Mouse (Mus musculus): ENCODE results near the gene Sp1.

Gene Sp1

DNA sequence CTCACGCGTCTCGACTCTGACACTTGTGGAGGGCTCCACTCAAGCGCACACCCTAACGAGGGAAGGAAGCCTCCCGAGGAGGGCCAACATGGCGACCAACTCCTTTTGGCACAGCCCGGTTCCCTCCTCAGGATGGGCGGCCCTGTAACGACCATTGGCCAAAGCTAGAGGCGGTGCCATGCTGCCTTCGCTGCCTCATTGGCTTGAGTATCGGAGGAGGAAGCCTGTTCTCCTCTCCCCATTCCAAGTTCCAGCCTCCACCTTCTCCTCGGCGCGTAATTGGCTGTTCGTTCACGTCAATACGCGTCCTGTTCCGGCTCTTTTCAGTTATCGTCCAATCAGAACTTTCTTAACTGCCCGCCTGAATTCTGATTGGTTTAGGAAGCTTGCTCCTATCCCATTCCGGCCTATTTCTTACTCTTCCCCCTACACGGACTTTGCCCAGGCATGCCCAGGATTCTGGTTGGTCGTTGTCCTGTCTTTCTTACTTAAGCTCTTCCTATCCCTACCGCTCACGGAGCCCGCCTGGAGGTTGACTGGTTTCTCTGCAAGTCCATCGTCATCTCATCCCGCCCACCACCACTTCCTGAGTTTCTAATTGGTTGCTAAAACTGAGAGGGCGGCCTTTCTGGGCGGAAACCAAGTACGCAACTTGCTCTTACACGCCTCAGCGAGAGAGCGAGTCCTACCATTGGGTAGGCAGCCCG, at the start of gene Sp1:
Gene Sp1 (plus strand): TSS at position 655 of the 707 bp plus-strand sequence.
- in situ Hi-C loops (cut with MseI, MboI), result no loop called here

DNA sequence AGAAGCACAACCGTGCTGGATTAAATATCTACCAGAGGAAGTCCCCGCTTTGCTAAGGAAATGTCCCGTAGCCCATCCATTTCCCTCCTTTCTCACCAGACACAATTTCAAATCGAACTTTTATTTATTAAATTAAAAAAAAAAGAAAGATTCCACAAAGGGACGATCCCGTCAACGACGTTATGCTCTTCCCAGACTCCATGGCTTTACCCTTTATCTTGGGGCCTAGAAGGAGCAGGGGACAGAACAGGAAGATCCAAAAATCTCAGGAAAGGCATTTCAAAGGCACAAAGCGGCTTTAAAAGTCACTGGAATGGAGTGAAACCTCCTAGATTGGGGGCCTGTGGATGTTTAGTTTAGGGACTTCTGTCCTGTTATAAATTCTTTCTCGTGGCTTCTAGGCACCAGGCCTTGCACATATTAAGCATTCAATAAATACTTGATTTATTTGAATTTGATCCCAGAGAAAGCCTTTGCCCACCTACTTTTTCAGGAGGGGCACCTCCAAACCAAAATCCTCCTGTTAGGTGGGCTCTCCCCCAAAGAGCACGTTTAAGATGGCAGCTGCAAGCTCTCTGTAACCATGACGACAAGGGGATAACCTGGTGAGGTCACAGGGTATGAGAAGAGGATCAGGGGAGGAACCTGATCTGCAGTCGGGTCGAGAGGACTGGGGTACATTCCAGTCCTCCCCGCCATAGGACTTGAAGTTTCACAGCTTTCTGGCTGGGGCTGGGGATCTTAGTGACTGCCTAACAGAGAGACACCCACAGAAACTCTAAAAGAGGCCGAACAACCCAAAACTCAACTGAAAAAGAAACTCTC, 49.2 kb upstream of the Sp1 start:
- in situ Hi-C loops (cut with MseI, MboI), result no loop called here

DNA sequence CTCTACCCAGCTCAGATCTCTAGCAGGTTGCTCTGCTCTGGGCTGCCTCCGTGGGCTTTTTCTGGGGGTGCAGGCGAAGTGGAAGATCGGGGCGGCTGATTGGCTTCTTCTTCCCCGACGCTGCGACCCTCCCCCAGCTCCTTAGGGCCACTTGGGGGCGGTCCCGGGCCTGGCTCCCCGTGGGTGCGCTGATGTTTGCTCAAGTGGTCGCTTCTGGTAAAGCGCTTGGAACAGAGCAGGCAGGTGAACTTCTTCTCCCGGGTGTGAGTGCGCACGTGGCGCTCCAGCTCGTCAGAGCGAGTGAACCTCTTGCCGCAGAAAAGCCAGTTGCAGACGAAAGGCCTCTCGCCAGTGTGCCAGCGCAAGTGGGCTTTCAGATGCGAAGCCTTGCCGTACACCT, 47.8 kb upstream of the Sp1 start:
- in situ Hi-C loops (cut with MseI, MboI), result no loop called here

DNA sequence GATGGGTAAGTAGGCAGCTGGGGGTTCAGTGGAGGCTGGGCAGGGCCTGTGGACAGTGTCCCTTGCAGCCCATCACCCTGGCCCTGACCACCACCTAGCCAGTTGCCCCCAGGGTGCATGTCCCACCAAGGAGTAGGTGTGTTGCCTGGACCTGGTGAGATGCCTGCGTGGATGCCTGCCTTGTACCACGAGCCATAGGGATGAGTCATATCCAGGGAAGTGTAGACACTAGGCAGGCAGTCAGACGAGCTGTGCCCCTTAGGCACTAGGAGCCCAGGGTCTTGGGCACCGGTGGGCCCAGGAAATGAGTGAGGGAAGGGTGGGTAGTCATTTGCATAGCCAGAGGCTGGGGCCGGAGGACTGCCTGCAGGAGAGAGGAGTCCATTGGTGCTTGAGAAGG, 47.1 kb upstream of the Sp1 start:
- in situ Hi-C loops (cut with MseI, MboI), result no loop called here

DNA sequence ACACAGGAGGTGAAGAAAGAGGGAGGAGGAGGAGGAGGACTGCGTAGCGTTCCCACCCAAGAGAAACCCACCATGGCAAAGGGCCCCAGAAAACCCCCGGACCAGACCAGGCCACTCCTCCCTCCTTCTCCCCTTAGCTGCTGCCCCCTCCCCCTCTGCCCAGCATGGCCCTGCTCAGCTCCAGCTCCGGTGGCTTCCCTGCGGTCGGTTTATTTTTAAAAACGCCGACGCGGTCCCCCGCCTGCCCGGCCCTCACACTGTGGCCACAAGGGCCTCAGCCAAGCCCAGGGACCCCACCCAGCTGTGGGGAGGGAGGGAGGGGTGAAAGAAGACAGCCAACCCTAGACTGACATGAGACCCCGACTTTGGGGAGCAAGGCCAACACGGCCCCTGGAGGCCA, 43.3 kb upstream of the Sp1 start:
- in situ Hi-C loops (cut with MseI, MboI), result no loop called here

GRCm38 (mm10) chr15:102364678-102365077, 41.3 kb upstream of the Sp1 start:
- in situ Hi-C loops (cut with MseI, MboI), result no loop called here

- in situ Hi-C loops (cut with MseI, MboI), result no loop called here
Observed at GRCm38 (mm10) chr15:102366238-102366637, 39.7 kb upstream of the Sp1 start.

- in situ Hi-C loops (cut with MseI, MboI), result no loop called here
Observed at GRCm38 (mm10) chr15:102366733-102367344, 39.1 kb upstream of the Sp1 start, which contains the start of gene Sp7. Gene Sp7, minus strand, starts transcription at chr15:102367182.

- in situ Hi-C loops (cut with MseI, MboI), result no loop called here
Observed at GRCm38 (mm10) chr15:102369972-102370371, 36.0 kb upstream of the Sp1 start.

GRCm38 (mm10) chr15:102370727-102371126, 35.2 kb upstream of the Sp1 start:
- in situ Hi-C loops (cut with MseI, MboI), result no loop called here

- in situ Hi-C loops (cut with MseI, MboI), result no loop called here
Observed at GRCm38 (mm10) chr15:102376453-102377162, 29.3 kb upstream of the Sp1 start.

- in situ Hi-C loops (cut with MseI, MboI), result no loop called here
Observed at GRCm38 (mm10) chr15:102377163-102377543, 28.8 kb upstream of the Sp1 start.

GRCm38 (mm10) chr15:102377810-102378262, 28.1 kb upstream of the Sp1 start:
- in situ Hi-C loops (cut with MseI, MboI), result no loop called here

GRCm38 (mm10) chr15:102381575-102381974, 24.4 kb upstream of the Sp1 start:
- in situ Hi-C loops (cut with MseI, MboI), result loop anchor here in 1 of 2 experiments (5.0 kb wide), 1 partner anchor 56 kb away; no protein-coding TSS in a partner anchor

DNA sequence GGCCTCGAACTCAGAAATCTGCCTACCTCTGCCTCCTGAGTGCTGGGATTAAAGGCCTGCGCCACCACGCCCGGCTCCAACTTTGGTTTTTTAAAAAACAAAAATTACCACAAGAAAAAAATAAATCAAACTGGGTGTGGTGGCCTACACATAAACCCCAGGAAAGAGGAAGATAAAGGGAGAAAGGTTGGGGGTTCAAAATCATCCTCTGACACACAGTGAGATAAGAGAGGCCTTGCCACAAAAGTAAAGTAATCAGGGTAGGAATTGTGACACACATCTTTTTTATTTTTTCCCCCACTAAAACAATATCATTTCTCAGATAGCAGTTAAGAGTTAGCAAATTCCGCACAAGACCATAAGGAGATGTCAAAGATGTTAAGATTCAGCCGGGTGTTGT, 22.3 kb upstream of the Sp1 start:
- in situ Hi-C loops (cut with MseI, MboI), result loop anchor here in 1 of 2 experiments (5.0 kb wide), 1 partner anchor 54 kb away; no protein-coding TSS in a partner anchor

DNA sequence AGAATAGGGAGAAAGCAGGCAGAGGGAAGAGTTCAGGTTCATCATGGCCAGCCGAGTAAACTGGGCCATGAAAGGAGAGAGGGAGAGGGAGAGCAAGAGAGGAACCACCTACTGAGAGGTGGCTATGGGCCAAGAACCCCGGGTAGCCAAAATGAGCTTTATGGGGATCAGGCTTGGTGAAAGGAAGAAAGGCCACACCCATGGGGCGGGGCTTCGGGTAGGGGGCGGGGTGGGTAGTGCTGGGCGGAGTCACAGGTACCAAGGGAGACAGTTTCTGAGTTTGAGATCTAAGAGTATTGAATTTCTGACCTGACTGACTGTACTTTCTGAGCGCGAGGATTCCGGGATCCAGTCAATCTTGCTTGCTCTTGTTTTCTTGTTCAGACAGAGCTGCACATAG, 19.3 kb upstream of the Sp1 start:
- in situ Hi-C loops (cut with MseI, MboI), result loop anchor here in 1 of 2 experiments (5.0 kb wide), 1 partner anchor 36 kb away; no protein-coding TSS in a partner anchor

- in situ Hi-C loops (cut with MseI, MboI), result loop anchor here in 1 of 2 experiments (5.0 kb wide), 1 partner anchor 33 kb away; no protein-coding TSS in a partner anchor
Observed at GRCm38 (mm10) chr15:102388942-102389341, 17.0 kb upstream of the Sp1 start.

- in situ Hi-C loops (cut with MseI, MboI), result no loop called here
Observed at GRCm38 (mm10) chr15:102392520-102392919, 13.4 kb upstream of the Sp1 start.

DNA sequence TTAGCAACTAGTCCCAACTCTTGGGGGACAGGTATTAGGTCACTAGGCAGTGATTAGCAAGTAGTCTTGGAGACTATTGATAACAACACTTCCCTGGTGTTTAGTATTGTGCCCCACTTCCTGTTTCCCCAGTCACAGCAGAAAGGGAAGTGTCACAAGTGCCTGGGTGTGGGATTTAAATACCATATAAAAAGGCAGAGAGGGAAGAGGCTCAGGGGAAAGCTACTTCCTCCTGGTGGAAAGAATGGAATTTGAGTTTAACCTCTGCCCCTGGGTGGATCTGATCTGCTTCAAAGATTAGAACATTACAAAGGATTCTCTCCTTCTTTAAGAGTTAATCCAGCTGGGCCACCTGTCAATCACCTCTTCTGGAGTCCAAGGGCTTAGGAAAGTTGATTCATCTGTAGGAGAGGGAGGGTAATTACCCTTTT, 12.3 kb upstream of the Sp1 start:
- in situ Hi-C loops (cut with MseI, MboI), result no loop called here

DNA sequence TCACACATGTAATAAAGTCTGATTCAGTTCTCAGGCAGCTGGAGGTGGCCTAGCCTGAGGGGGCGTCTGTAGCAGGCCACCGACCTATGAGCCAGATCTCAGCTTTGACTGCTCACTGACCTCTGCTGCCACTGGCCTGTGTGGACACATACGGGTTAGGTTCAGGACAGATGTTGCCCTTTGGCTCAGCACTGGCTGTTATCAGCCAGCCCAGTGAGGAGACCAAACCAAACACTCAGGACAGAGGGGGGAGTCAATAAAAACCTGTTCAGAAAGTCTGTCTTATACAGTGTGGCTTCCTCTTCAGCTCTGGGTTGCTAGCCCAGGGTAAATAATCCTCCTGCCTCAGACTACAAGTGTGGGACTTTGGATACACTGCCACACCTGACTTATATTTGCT, 10.9 kb upstream of the Sp1 start:
- in situ Hi-C loops (cut with MseI, MboI), result no loop called here

GRCm38 (mm10) chr15:102398629-102399028, 7.3 kb upstream of the Sp1 start:
- in situ Hi-C loops (cut with MseI, MboI), result no loop called here

Measured in mouse trophoblast stem cell (cell line).